Mouse (Mus musculus): ENCODE measurements around the gene Itga7. TPM values are rescaled to one million over a fixed set of nuclear protein-coding genes. Genes with fewer than 3 reads are reported as not detected.

The Itga7 gene
- polyA plus RNA-seq, 1 experiment from 2014 or later, result 3.7 TPM

DNA sequence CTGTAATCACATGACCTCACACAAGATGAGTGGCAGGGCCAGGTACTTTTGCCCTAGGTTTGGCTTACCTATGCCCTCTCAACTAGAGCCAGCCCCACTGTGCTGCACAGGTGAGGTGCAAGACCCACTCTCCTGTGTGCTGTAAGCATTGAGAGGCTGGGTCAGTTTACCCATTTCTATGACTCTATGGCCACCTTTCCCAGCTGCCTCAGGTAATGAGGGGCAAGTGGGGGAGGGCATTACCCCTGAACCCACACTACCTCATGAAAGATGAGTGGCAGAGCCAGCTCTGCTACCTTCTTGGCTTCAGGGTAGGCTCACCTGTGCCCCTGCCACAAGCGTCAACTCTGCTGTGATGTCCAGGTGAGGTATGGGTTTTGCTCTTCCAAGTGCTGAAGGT is 62.2 kb downstream of the Itga7 start:
- WGBS, result 88% methylated on average over 1 of the region's 1 CpGs
- Histone ChIP-seq H3K36me3 (ENCODE audit: control insufficient read depth, insufficient read depth, low read length) (no peaks in the 10 kb centered on the region), H3K9me3 (ENCODE audit: control insufficient read depth, low read length) (no peaks in the 10 kb centered on the region), H3K4me2 (ENCODE audit: low read length) (no peak overlapping the region), H3K9ac (ENCODE audit: low read length) (no peak overlapping the region), H3K4me1 (ENCODE audit: control insufficient read depth in 2 of 2, insufficient read depth in 2 of 2, low read length in 2 of 2) (no peaks in the 10 kb centered on the region), H3K4me3 (ENCODE audit: control insufficient read depth in 1 of 2, insufficient read depth in 1 of 2, low read depth in 1 of 2, low read length in 2 of 2) (no peak overlapping the region), H3K27me3 (ENCODE audit: control insufficient read depth, insufficient read depth, low read length) (no peaks in the 10 kb centered on the region), H3K27ac (replicated peaks in 1 of 2; ENCODE audit: control insufficient read depth in 1 of 2, insufficient read depth in 1 of 2, low read depth in 2 of 2, low read length in 2 of 2) (no peak overlapping the region)
- no peak for ATAC-seq (ENCODE audit: insufficient number of reproducible peaks, insufficient read depth, low FRiP score, low read depth)

DNA sequence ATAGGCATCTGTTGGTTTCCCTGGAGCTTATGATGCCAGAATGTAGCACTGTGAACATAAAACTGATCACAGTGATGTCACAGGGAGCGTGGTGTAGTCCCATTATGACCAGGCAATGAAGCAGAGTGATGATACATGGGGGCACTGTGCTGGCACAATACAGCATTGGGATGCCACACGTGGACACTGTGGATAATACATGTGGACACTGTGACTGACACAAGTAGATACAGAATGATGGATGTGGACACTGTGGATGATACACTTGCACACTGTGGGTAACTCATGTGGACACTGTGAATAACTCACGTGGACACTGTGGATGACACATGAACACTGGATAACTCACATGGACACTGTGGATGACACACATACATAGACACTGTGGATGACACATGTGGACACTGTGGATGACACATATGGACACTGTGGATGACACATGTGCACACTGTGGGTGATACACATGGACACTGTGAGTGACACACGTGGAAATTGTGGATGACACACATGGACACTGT is 63.0 kb downstream of the Itga7 start:
- Histone ChIP-seq H3K9me3 (ENCODE audit: control insufficient read depth, low read length) (no peaks in the 10 kb centered on the region), H3K4me3 (ENCODE audit: control insufficient read depth in 1 of 2, insufficient read depth in 1 of 2, low read depth in 1 of 2, low read length in 2 of 2) (no peak overlapping the region), H3K27me3 (ENCODE audit: control insufficient read depth, insufficient read depth, low read length) (no peaks in the 10 kb centered on the region), H3K4me1 (ENCODE audit: control insufficient read depth in 2 of 2, insufficient read depth in 2 of 2, low read length in 2 of 2) (no peaks in the 10 kb centered on the region), H3K27ac (replicated peaks in 1 of 2; ENCODE audit: control insufficient read depth in 1 of 2, insufficient read depth in 1 of 2, low read depth in 2 of 2, low read length in 2 of 2) (no peak overlapping the region), H3K36me3 (ENCODE audit: control insufficient read depth, insufficient read depth, low read length) (no peaks in the 10 kb centered on the region), H3K9ac (ENCODE audit: low read length) (no peak overlapping the region), H3K4me2 (ENCODE audit: low read length) (no peak overlapping the region)
- 63% methylated on average over 4 of the region's 4 CpGs for WGBS
- no peak; the same call in 1 of the 2 replicates for ATAC-seq (ENCODE audit: insufficient number of reproducible peaks, insufficient read depth, low FRiP score, low read depth)

DNA sequence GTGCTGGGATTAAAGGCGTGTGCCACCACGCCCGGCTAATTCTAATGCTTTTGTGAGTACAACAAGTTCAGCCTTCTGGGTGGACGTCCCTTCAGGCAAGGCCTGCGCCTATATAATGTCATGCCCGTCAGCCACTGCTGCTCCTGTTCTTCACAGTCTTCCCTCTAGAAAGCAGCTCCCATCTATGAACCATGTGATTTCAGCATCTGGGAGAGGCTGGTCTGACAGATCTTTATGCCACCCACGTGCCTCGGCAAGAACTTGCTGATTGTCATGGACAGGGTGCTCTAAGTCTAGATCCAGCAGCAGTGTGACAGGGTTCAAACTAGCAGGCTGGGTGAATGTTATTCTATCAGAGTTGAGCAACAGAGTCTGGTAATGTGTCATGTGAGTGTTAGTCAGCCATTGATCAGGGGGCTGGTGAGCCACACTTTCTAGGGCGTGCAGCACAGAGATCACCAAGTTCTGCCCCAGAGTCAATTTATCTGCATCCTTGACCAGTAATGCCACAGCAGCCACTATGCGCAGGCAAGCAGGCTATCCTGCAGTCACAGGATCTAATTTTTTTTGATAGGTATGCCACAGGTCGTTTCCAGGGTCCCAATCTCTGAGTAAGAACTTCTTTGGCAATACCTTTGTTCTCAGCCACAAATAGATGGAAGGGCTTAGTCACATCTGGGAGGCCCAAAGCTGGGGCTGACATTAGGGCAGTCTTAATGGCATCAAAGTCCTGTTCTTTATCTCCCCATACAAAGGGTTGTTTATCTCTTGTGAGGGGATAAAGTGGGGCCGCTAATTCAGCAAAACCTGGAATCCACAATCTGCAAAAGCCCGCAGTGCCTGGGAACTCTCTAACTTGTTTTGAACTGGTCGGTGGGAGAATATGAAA is 70.7 kb downstream of the Itga7 start:
- no peak overlapping the region for H3K4me3 ChIP-seq (ENCODE audit: control insufficient read depth in 1 of 2, insufficient read depth in 1 of 2, low read depth in 1 of 2, low read length in 2 of 2)
- no peaks in the 10 kb centered on the region for H3K27me3 ChIP-seq (ENCODE audit: control insufficient read depth, insufficient read depth, low read length)
- no peak overlapping the region for H3K4me2 ChIP-seq (ENCODE audit: low read length)
- WGBS, result 60% methylated on average over 14 of the region's 14 CpGs
- no peak overlapping the region for H3K9ac ChIP-seq (ENCODE audit: low read length)
- H3K27ac ChIP-seq (replicated peaks in 1 of 2; ENCODE audit: control insufficient read depth in 1 of 2, insufficient read depth in 1 of 2, low read depth in 2 of 2, low read length in 2 of 2), result no peak overlapping the region
- ATAC-seq (ENCODE audit: insufficient number of reproducible peaks, insufficient read depth, low FRiP score, low read depth), result no peak
- H3K9me3 ChIP-seq (ENCODE audit: control insufficient read depth, low read length), result peaks cover 6% of the 10 kb centered on the region
- H3K4me1 ChIP-seq (ENCODE audit: control insufficient read depth in 2 of 2, insufficient read depth in 2 of 2, low read length in 2 of 2), result no peaks in the 10 kb centered on the region
- no peaks in the 10 kb centered on the region for H3K36me3 ChIP-seq (ENCODE audit: control insufficient read depth, insufficient read depth, low read length)

Other genes starting within 250 kb of the Itga7 start
- 56.7 and 58.3 TPM in 2 replicates for gene Rab5b, start 237.6 kb upstream of the Itga7 start, polyA plus RNA-seq (2014; fragmentation: Nextera tagmentation; extraction: Ambion mirVana)
- gene Pmel, start 229.6 kb upstream of the Itga7 start, polyA plus RNA-seq (2014; fragmentation: Nextera tagmentation; extraction: Ambion mirVana), result 3.6 and 4.7 TPM in 2 replicates
- 89.2 and 90.3 TPM in 2 replicates for gene Cdk2, start 228.8 kb upstream of the Itga7 start, polyA plus RNA-seq (2014; fragmentation: Nextera tagmentation; extraction: Ambion mirVana)
- 5.4 and 7.1 TPM in 2 replicates for gene Dgka, start 189.0 kb upstream of the Itga7 start, polyA plus RNA-seq (2014; fragmentation: Nextera tagmentation; extraction: Ambion mirVana)
- gene Pym1, start 185.9 kb upstream of the Itga7 start, polyA plus RNA-seq (2014; fragmentation: Nextera tagmentation; extraction: Ambion mirVana), result 16.0 and 18.3 TPM in 2 replicates
- gene Mmp19, start 142.9 kb upstream of the Itga7 start, polyA plus RNA-seq (2014; fragmentation: Nextera tagmentation; extraction: Ambion mirVana), result 1.1 and 1.8 TPM in 2 replicates
- gene Dnajc14, start 129.8 kb upstream of the Itga7 start, polyA plus RNA-seq (2014; fragmentation: Nextera tagmentation; extraction: Ambion mirVana), result 28.2 and 31.0 TPM in 2 replicates
- gene Tmem198b, start 129.4 kb upstream of the Itga7 start, polyA plus RNA-seq (2014; fragmentation: Nextera tagmentation; extraction: Ambion mirVana), result 16.6 and 18.2 TPM in 2 replicates
- gene Sarnp, start 116.5 kb upstream of the Itga7 start, polyA plus RNA-seq (2014; fragmentation: Nextera tagmentation; extraction: Ambion mirVana), result 157 and 168 TPM in 2 replicates
- 41.4 and 46.1 TPM in 2 replicates for gene Ormdl2, start 112.2 kb upstream of the Itga7 start, polyA plus RNA-seq (2014; fragmentation: Nextera tagmentation; extraction: Ambion mirVana)
- 2.3 and 3.4 TPM in 2 replicates for gene Gdf11, start 42.1 kb upstream of the Itga7 start, polyA plus RNA-seq (2014; fragmentation: Nextera tagmentation; extraction: Ambion mirVana)
- 363 and 394 TPM in 2 replicates for gene Cd63, start 32.8 kb upstream of the Itga7 start, polyA plus RNA-seq (2014; fragmentation: Nextera tagmentation; extraction: Ambion mirVana)
- 7.7 and 11.5 TPM in 2 replicates for gene Rdh5, start 10.9 kb upstream of the Itga7 start, polyA plus RNA-seq (2014; fragmentation: Nextera tagmentation; extraction: Ambion mirVana)
- gene Bloc1s1, start 9.8 kb upstream of the Itga7 start, polyA plus RNA-seq (2014; fragmentation: Nextera tagmentation; extraction: Ambion mirVana), result 239 and 251 TPM in 2 replicates
- 0.32 TPM in 1 of 2 replicates, not detected in the other for gene Mettl7b, start 27.2 kb downstream of the Itga7 start, polyA plus RNA-seq (2014; fragmentation: Nextera tagmentation; extraction: Ambion mirVana)
- not detected in 2 replicates for gene Olfr9, start 55.6 kb downstream of the Itga7 start, polyA plus RNA-seq (2014; fragmentation: Nextera tagmentation; extraction: Ambion mirVana)
- gene Olfr763, start 77.0 kb downstream of the Itga7 start, polyA plus RNA-seq (2014; fragmentation: Nextera tagmentation; extraction: Ambion mirVana), result not detected in 2 replicates
- gene Olfr764-ps1, start 106.1 kb downstream of the Itga7 start, polyA plus RNA-seq (2014; fragmentation: Nextera tagmentation; extraction: Ambion mirVana), result not detected in 2 replicates
- gene Olfr765, start 116.2 kb downstream of the Itga7 start, polyA plus RNA-seq (2014; fragmentation: Nextera tagmentation; extraction: Ambion mirVana), result not detected in 2 replicates
- not detected in 2 replicates for gene Olfr766-ps1, start 135.2 kb downstream of the Itga7 start, polyA plus RNA-seq (2014; fragmentation: Nextera tagmentation; extraction: Ambion mirVana)
- gene Olfr767, start 149.1 kb downstream of the Itga7 start, polyA plus RNA-seq (2014; fragmentation: Nextera tagmentation; extraction: Ambion mirVana), result not detected in 2 replicates
- gene Olfr768, start 165.6 kb downstream of the Itga7 start, polyA plus RNA-seq (2014; fragmentation: Nextera tagmentation; extraction: Ambion mirVana), result not detected in 2 replicates
- gene Olfr769, start 184.0 kb downstream of the Itga7 start, polyA plus RNA-seq (2014; fragmentation: Nextera tagmentation; extraction: Ambion mirVana), result not detected in 2 replicates
- gene Olfr770, start 205.2 kb downstream of the Itga7 start, polyA plus RNA-seq (2014; fragmentation: Nextera tagmentation; extraction: Ambion mirVana), result not detected in 2 replicates
- not detected in 2 replicates for gene Olfr771, start 230.9 kb downstream of the Itga7 start, polyA plus RNA-seq (2014; fragmentation: Nextera tagmentation; extraction: Ambion mirVana)
- not detected in 2 replicates for gene Olfr772, start 244.1 kb downstream of the Itga7 start, polyA plus RNA-seq (2014; fragmentation: Nextera tagmentation; extraction: Ambion mirVana)

All from heart, embryonic 14.5 days (tissue).